20 mouse cellular contexts compared by ENCODE assay signal in the genomic region with DNA sequence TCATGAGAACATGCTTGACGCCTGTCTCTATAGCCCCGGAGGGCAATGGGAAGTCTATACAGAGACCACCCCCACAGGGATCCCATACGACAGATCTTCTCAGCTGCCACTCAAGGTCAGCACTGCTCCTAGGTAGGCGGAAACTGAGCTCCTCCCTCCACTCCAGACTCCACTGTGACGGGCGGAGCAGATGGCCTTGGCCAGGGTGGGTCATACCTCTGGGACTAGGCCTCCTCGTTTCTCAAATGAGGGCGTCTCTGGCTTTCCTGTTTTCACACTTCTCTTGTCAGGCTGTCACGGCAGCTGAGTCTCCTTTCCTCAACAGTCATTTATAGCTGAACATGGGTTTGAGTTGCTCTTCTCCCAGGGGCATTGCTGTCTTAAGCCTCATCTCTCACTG.
DNase-seq lines count a peak whose midpoint lies in the region; ATAC-seq and TF ChIP-seq lines count a peak whose summit lies in the region.
"Had no signal": no experiment of that assay in that cellular context is flagged by ENCODE, and none has a peak within 500 bp of the region (broad histone marks: within the 10 kb centered on the region; RNA-seq: fewer than 3 reads in every experiment).

No protein-coding gene starts in this region.

- WGBS in forebrain, embryonic 12.5 days, result 68% methylated on average over 9 of the region's 9 CpGs
- 70% methylated on average over 9 of the region's 9 CpGs for WGBS in forebrain, embryonic 14.5 days

- H3K36me3 ChIP-seq in forebrain, embryonic 12.5 days (replicated peaks), result no peaks in the 10 kb centered on the region
- H3K36me3 ChIP-seq in forebrain, embryonic 14.5 days (ENCODE audit: control insufficient read depth, insufficient read depth, low read length), result no peaks in the 10 kb centered on the region
- H3K36me3 ChIP-seq: kidney, embryonic 15.5 days; midbrain, embryonic 12.5 days had no signal

- H3K9ac ChIP-seq in forebrain, embryonic 12.5 days, result no peak overlapping the region
- H3K9ac ChIP-seq in forebrain, embryonic 14.5 days (ENCODE audit: low read length), result no peak overlapping the region
- H3K9ac ChIP-seq: kidney, embryonic 15.5 days; midbrain, embryonic 12.5 days had no signal

- H3K27me3 ChIP-seq in forebrain, embryonic 12.5 days, result 0 out of 2 replicates have a peak, but pooled peaks cover 2% of the 10 kb centered on the region
- H3K27me3 ChIP-seq in forebrain, embryonic 14.5 days (replicated peaks; ENCODE audit: control insufficient read depth, insufficient read depth, low read length), result no peaks in the 10 kb centered on the region
- H3K27me3 ChIP-seq: kidney, embryonic 15.5 days; midbrain, embryonic 12.5 days had no signal

- ATAC-seq in forebrain, embryonic 12.5 days (ENCODE audit: low FRiP score), result peak; percentile 69; the same call in 1 of the 2 replicates
- ATAC-seq in forebrain, embryonic 14.5 days, result no peak
- no peak for ATAC-seq in cerebellum, adult (ENCODE audit: insufficient number of reproducible peaks, low FRiP score, low TSS enrichment)
- ATAC-seq: inflammation-experienced regulatory T-cells, adult 6 months; Patski had no signal

- no peak overlapping the region for H3K4me3 ChIP-seq in forebrain, embryonic 12.5 days (replicated peaks)
- no peak overlapping the region for H3K4me3 ChIP-seq in forebrain, embryonic 14.5 days (ENCODE audit: low read depth, low read length)
- no peak overlapping the region for H3K4me3 ChIP-seq in layer of hippocampus, adult 2 months
- H3K4me3 ChIP-seq: kidney, embryonic 15.5 days; midbrain, embryonic 12.5 days had no signal

- no peak overlapping the region for H3K4me2 ChIP-seq in forebrain, embryonic 12.5 days
- H3K4me2 ChIP-seq in forebrain, embryonic 14.5 days (ENCODE audit: low read length), result no peak overlapping the region
- H3K4me2 ChIP-seq: kidney, embryonic 15.5 days; midbrain, embryonic 12.5 days had no signal

- TF ChIP-seq CTCF in layer of hippocampus, adult 2 months (conservative IDR thresholded peaks at IDR 0.05), result no peak

- H3K27ac ChIP-seq in forebrain, embryonic 12.5 days, result no peak overlapping the region
- no peak overlapping the region for H3K27ac ChIP-seq in forebrain, embryonic 14.5 days (ENCODE audit: low read depth, low read length)
- H3K27ac ChIP-seq in layer of hippocampus, adult 2 months, result peak overlapping the region; percentile 89
- H3K27ac ChIP-seq: kidney, embryonic 15.5 days; midbrain, embryonic 12.5 days had no signal

- no peak for DNase-seq in forebrain, embryonic 14.5 days (ENCODE audit: low spot score)
- DNase-seq in layer of hippocampus, adult 2 months (ENCODE audit: low spot score in 2 of 2), result no peak
- DNase-seq in layer of hippocampus, adult 8-10 months (ENCODE audit: low spot score in 2 of 2), result no peak
- DNase-seq in retina, embryonic 14.5 days (ENCODE audit: low spot score), result peak; percentile 36
- DNase-seq in retina, postnatal 1 day, result no peak
- DNase-seq in spleen, postnatal 36 days (ENCODE audit: low spot score in 2 of 2), result no peak
- DNase-seq: adrenal gland, postnatal 14 days; cerebellum, adult 18-20 months; gastrocnemius, postnatal 14 days; kidney, adult 11 months; kidney, postnatal 25 days; lung, postnatal 36 days; right cerebral cortex, postnatal 25 days; thymus, postnatal 14 days had no signal

- H3K4me1 ChIP-seq in forebrain, embryonic 12.5 days, result peaks cover 14% of the 10 kb centered on the region
- H3K4me1 ChIP-seq in forebrain, embryonic 14.5 days (ENCODE audit: control insufficient read depth, insufficient read depth, low read length), result peaks cover 3% of the 10 kb centered on the region
- H3K4me1 ChIP-seq: kidney, embryonic 15.5 days had no signal

- H3K9me3 ChIP-seq in forebrain, embryonic 12.5 days, result no peaks in the 10 kb centered on the region
- no peaks in the 10 kb centered on the region for H3K9me3 ChIP-seq in forebrain, embryonic 14.5 days (replicated peaks; ENCODE audit: control insufficient read depth, low read length)
- H3K9me3 ChIP-seq: kidney, embryonic 15.5 days; midbrain, embryonic 12.5 days had no signal
